Mouse (Mus musculus) ES-E14 (cell line): ENCODE measurements around the gene Cd52. TPM values are rescaled to one million over a fixed set of nuclear protein-coding genes. Genes with fewer than 3 reads are reported as not detected.

Experiments
- DNase-seq: peaks from one replicate; pipeline ENCODE4 v3.0.0-alpha.2; 2013; ENCODE audit warnings: low read depth, low spot score
- H3K27ac ChIP-seq: 2 replicates; pipeline ENCODE4 v1.5.1; 2012; ENCODE audit warnings: low read depth, mild to moderate bottlenecking, low read length, moderate library complexity, mixed read lengths; ENCODE audit not compliant: poor library complexity, insufficient read depth, severe bottlenecking
- H3K36me3 ChIP-seq: 2 replicates; pipeline ENCODE4 v1.6.1; 2012; ENCODE audit warnings: mild to moderate bottlenecking, low read length, moderate library complexity, mixed read lengths; ENCODE audit not compliant: control insufficient read depth, poor library complexity, insufficient read depth, severe bottlenecking
- H3K4me1 ChIP-seq, 2 experiments: fragments of 150-350 bp in 1 of 2; sonication (generic) in 1 of 2; 2 replicates each; pipeline ENCODE4 v1.6.1; 2012; ENCODE audit warnings: low read length in 2 of 2, mild to moderate bottlenecking in 1 of 2, mixed read lengths in 1 of 2; ENCODE audit not compliant: control insufficient read depth in 2 of 2, insufficient read depth in 2 of 2, poor library complexity in 1 of 2
- H3K4me3 ChIP-seq, 2 experiments: fragments of 150-350 bp in 1 of 2; sonication (generic) in 1 of 2; 2 replicates each; pipeline ENCODE4 v1.5.1; 2012; ENCODE audit warnings: low read length in 2 of 2, low read depth in 1 of 2, mild to moderate bottlenecking in 1 of 2, mixed read lengths in 1 of 2; ENCODE audit not compliant: insufficient read depth in 1 of 2, poor library complexity in 1 of 2, severe bottlenecking in 1 of 2
- H3K9ac ChIP-seq: 2 replicates; pipeline ENCODE4 v1.6.1; 2012; ENCODE audit warnings: low read depth, mild to moderate bottlenecking, low read length, mixed read lengths; ENCODE audit not compliant: poor library complexity, insufficient read depth, severe bottlenecking
- H3K9me3 ChIP-seq: fragments of 150-350 bp; sonication (generic); 2 replicates; pipeline ENCODE4 v1.6.1; 2012; ENCODE audit warnings: low read depth, mild to moderate bottlenecking, low read length; ENCODE audit not compliant: control insufficient read depth, insufficient read depth
- CHD2 ChIP-seq: IDR thresholded peaks from 2 replicates; pipeline ENCODE4 v1.6.1; 2014; ENCODE audit warnings: mild to moderate bottlenecking, low read depth, low read length, inconsistent platforms
- HCFC1 ChIP-seq: IDR thresholded peaks from 2 replicates; pipeline ENCODE4 v1.6.1; 2012; ENCODE audit warnings: low read length, inconsistent platforms, borderline replicate concordance; ENCODE audit not compliant: insufficient read depth
- MAFK ChIP-seq: IDR thresholded peaks from 2 replicates; pipeline ENCODE4 v1.6.1; 2014; ENCODE audit warnings: mild to moderate bottlenecking, low read depth, low read length, inconsistent platforms; ENCODE audit not compliant: insufficient read depth
- ZC3H11A ChIP-seq: IDR thresholded peaks from 2 replicates; pipeline ENCODE4 v1.6.1; 2012; ENCODE audit warnings: low read depth, mild to moderate bottlenecking, inconsistent platforms, low read length, borderline replicate concordance
- ZNF384 ChIP-seq: IDR thresholded peaks from 2 replicates; pipeline ENCODE4 v1.6.1; 2012; ENCODE audit warnings: low read depth, low read length, inconsistent platforms
- in situ Hi-C, 2 experiments: fragments of 600-800 bp; cut with MboI; formaldehyde crosslinking; loops; one replicate each; pipeline ENCODE4 v1.15.1; 2025; ENCODE audit warnings: low sequenced_read_pairs in 2 of 2, inconsistent platforms in 1 of 2; ENCODE audit not compliant: unreplicated experiment in 2 of 2
- total RNA-seq: library from RNA; depleted of rRNA; stranded (reverse); fragments of 300-350 nt; gene quantifications from 2 replicates; pipeline ENCODE4 v1.2.3, GENCODE M21; 2012

Gene Cd52
- total RNA-seq, 1 experiment = 13.0 TPM

- Histone ChIP-seq H3K4me1 (peaks cover 2 to 16% of the 10 kb centered on the region in 2 experiments; a peak in 2 of 4 replicates), H3K4me3 (peak overlapping the region; percentile 54 to 74), H3K36me3 (peaks cover 5% of the 10 kb centered on the region; the same call in 1 of the 2 replicates), H3K9ac (peak overlapping the region; percentile 72), H3K9me3 (no peaks in the 10 kb centered on the region), H3K27ac (peak overlapping the region; percentile 61)
- TF ChIP-seq ZC3H11A (no peak), HCFC1 (no peak), ZNF384 (no peak), CHD2 (no peak), MAFK (no peak)
- peak; percentile 97 for DNase-seq
- in situ Hi-C loops = no loop called here
Measured at GRCm38 (mm10) chr4:134081730-134082386, 13.0 kb downstream of the Cd52 start.

- peaks cover 2 to 16% of the 10 kb centered on the region in 2 experiments; a peak in 2 of 4 replicates for H3K4me1 ChIP-seq
- no peaks in the 10 kb centered on the region for H3K9me3 ChIP-seq
- DNase-seq = no peak
- in situ Hi-C loops = no loop called here
- no peak overlapping the region for H3K27ac ChIP-seq
- H3K4me3 ChIP-seq = no peak overlapping the region
- TF ChIP-seq CHD2 (no peak), ZNF384 (no peak), MAFK (no peak), HCFC1 (no peak), ZC3H11A (no peak)
- H3K9ac ChIP-seq = peak overlapping the region; percentile 63; the same call in 1 of the 2 replicates
- H3K36me3 ChIP-seq = no peaks in the 10 kb centered on the region
Measured at GRCm38 (mm10) chr4:134080674-134081073, 14.2 kb downstream of the Cd52 start.

- peak; percentile 80 for DNase-seq
- peaks cover 2 to 22% of the 10 kb centered on the region in 2 experiments; a peak in 2 of 4 replicates for H3K4me1 ChIP-seq
- in situ Hi-C loops = no loop called here
- no peak overlapping the region for H3K4me3 ChIP-seq
- H3K9me3 ChIP-seq = no peaks in the 10 kb centered on the region
- no peak for TF ChIP-seq HCFC1
- TF ChIP-seq ZNF384 = no peak
- no peak for TF ChIP-seq MAFK
- TF ChIP-seq ZC3H11A = no peak
- TF ChIP-seq CHD2 = no peak
- H3K27ac ChIP-seq = no peak overlapping the region
- no peak overlapping the region for H3K9ac ChIP-seq
- no peaks in the 10 kb centered on the region for H3K36me3 ChIP-seq
Measured at GRCm38 (mm10) chr4:134078694-134079093, 16.2 kb downstream of the Cd52 start.

- in situ Hi-C loops = no loop called here
- Histone ChIP-seq H3K4me3 (no peak overlapping the region), H3K9me3 (no peaks in the 10 kb centered on the region), H3K36me3 (no peaks in the 10 kb centered on the region), H3K4me1 (peaks cover 14 to 39% of the 10 kb centered on the region in 2 experiments), H3K27ac (no peak overlapping the region), H3K9ac (no peak overlapping the region)
- DNase-seq = no peak
- TF ChIP-seq CHD2 (no peak), ZNF384 (no peak), ZC3H11A (no peak), HCFC1 (no peak), MAFK (no peak)
Measured at GRCm38 (mm10) chr4:134068793-134069580, 25.9 kb downstream of the Cd52 start.
